Mouse (Mus musculus) MN1 (cell line): Measurements from ENCODE around the gene Enc1.

Experiments
- DNase-seq: peaks from one replicate; pipeline ENCODE4 v3.0.0-alpha.2; 2016; ENCODE audit warnings: low spot score

Gene Enc1

GRCm38 (mm10) chr13:97240965-97241786, at the start of gene Enc1:
TSS of gene Enc1 (plus strand) at chr13:97241105.
- DNase-seq: peak; percentile 98

GRCm38 (mm10) chr13:97192649-97193048, 48.3 kb upstream of the Enc1 start:
- peak; percentile 59 for DNase-seq

GRCm38 (mm10) chr13:97193420-97193819, 47.5 kb upstream of the Enc1 start:
- DNase-seq: peak; percentile 62

- DNase-seq: no peak
These were observed 44.5 kb upstream of the Enc1 start for GRCm38 (mm10) chr13:97196186-97196924.

- DNase-seq: peak; percentile 65
These were observed 44.0 kb upstream of the Enc1 start for GRCm38 (mm10) chr13:97196925-97197218.

GRCm38 (mm10) chr13:97197932-97198562, 42.9 kb upstream of the Enc1 start, which contains the start of gene Hexb:
TSS of gene Hexb (minus strand) at chr13:97198357.
- peak; percentile 94 for DNase-seq

- DNase-seq: no peak
These were observed 41.8 kb upstream of the Enc1 start for GRCm38 (mm10) chr13:97199123-97199522.

- DNase-seq: no peak
These were observed 39.8 kb upstream of the Enc1 start for GRCm38 (mm10) chr13:97201076-97201475.

GRCm38 (mm10) chr13:97201896-97202295, 39.0 kb upstream of the Enc1 start:
- DNase-seq: no peak

GRCm38 (mm10) chr13:97205052-97205701, 35.7 kb upstream of the Enc1 start:
- DNase-seq: peak; percentile 87

- DNase-seq: no peak
These were observed 34.9 kb upstream of the Enc1 start for GRCm38 (mm10) chr13:97206046-97206445.

- DNase-seq: no peak
These were observed 33.3 kb upstream of the Enc1 start for GRCm38 (mm10) chr13:97207472-97208111.

- no peak for DNase-seq
These were observed 32.8 kb upstream of the Enc1 start for GRCm38 (mm10) chr13:97208112-97208478.

GRCm38 (mm10) chr13:97208500-97209010, 32.4 kb upstream of the Enc1 start:
- DNase-seq: peak; percentile 25

- no peak for DNase-seq
These were observed 26.2 kb upstream of the Enc1 start for GRCm38 (mm10) chr13:97214583-97215268.

GRCm38 (mm10) chr13:97215563-97215962, 25.3 kb upstream of the Enc1 start:
- no peak for DNase-seq

- no peak for DNase-seq
These were observed 24.7 kb upstream of the Enc1 start for GRCm38 (mm10) chr13:97216196-97216595.

GRCm38 (mm10) chr13:97220022-97220421, 20.9 kb upstream of the Enc1 start:
- no peak for DNase-seq

GRCm38 (mm10) chr13:97223856-97224255, 17.0 kb upstream of the Enc1 start:
- DNase-seq: no peak

GRCm38 (mm10) chr13:97224341-97224982, 16.4 kb upstream of the Enc1 start:
- no peak for DNase-seq

GRCm38 (mm10) chr13:97225130-97225529, 15.8 kb upstream of the Enc1 start:
- DNase-seq: no peak
